Mouse (Mus musculus): Measurements from ENCODE around the gene Polr1a. TPM values are rescaled to one million over a fixed set of nuclear protein-coding genes. Genes with fewer than 3 reads are reported as not detected.

Polr1a gene
- total RNA-seq, 2 experiments from 2014 or later: 35.7 to 44.8 TPM

GRCm38 (mm10) chr6:71995081-71995480, 86.2 kb downstream of the Polr1a start:
- DNase-seq (ENCODE audit: low spot score in 2 of 2): no peak

- no peak for DNase-seq (ENCODE audit: low spot score in 2 of 2)
Observed at GRCm38 (mm10) chr6:71997215-71997614, 88.4 kb downstream of the Polr1a start.

- no peak for DNase-seq (ENCODE audit: low spot score in 2 of 2)
Observed at GRCm38 (mm10) chr6:71999917-72000512, 91.2 kb downstream of the Polr1a start.

GRCm38 (mm10) chr6:72001220-72001777, 92.4 kb downstream of the Polr1a start:
- DNase-seq (ENCODE audit: low spot score in 2 of 2): no peak

- no peak for DNase-seq (ENCODE audit: low spot score in 2 of 2)
Observed at GRCm38 (mm10) chr6:72007411-72008212, 98.8 kb downstream of the Polr1a start.

- no peak for DNase-seq (ENCODE audit: low spot score in 2 of 2)
Observed at GRCm38 (mm10) chr6:72008213-72008655, 99.4 kb downstream of the Polr1a start.

- no peak for DNase-seq (ENCODE audit: low spot score in 2 of 2)
Observed at GRCm38 (mm10) chr6:72009454-72009853, 100.6 kb downstream of the Polr1a start.

GRCm38 (mm10) chr6:72014033-72014432, 105.2 kb downstream of the Polr1a start:
- no peak for DNase-seq (ENCODE audit: low spot score in 2 of 2)

GRCm38 (mm10) chr6:72018052-72018451, 109.2 kb downstream of the Polr1a start:
- DNase-seq (ENCODE audit: low spot score in 2 of 2): no peak

GRCm38 (mm10) chr6:72025497-72025896, 116.6 kb downstream of the Polr1a start:
- DNase-seq (ENCODE audit: low spot score in 2 of 2): no peak

GRCm38 (mm10) chr6:72028079-72028478, 119.2 kb downstream of the Polr1a start:
- no peak for DNase-seq (ENCODE audit: low spot score in 2 of 2)

- no peak for DNase-seq (ENCODE audit: low spot score in 2 of 2)
Observed at GRCm38 (mm10) chr6:72029674-72030073, 120.8 kb downstream of the Polr1a start.

Other genes with a start within 250 kb of the Polr1a start
- gene Reep1, start 201.5 kb upstream of the Polr1a start, total RNA-seq (2021): 100 to 1,000 TPM in 1 of 2 experiments, 10 to 100 TPM in 1; 88.3 to 101 TPM
- gene Mrpl35, start 82.1 kb upstream of the Polr1a start, total RNA-seq (2021): 10 to 100 TPM; 28.5 to 32.0 TPM
- gene Immt, start 77.7 kb upstream of the Polr1a start, total RNA-seq (2021): 100 to 1,000 TPM; 174 to 197 TPM
- 10 to 100 TPM; 70.1 to 85.6 TPM for gene Ptcd3, start 303 bp upstream of the Polr1a start, total RNA-seq (2021)
- 100 to 1,000 TPM in 1 of 2 experiments, 10 to 100 TPM in 1; 69.1 to 105 TPM for gene St3gal5, start 188.5 kb downstream of the Polr1a start, total RNA-seq (2021)

All from gastrocnemius, postnatal 4 days (tissue).